Mouse (Mus musculus) skeletal muscle tissue, adult 2 months (tissue): ENCODE data around the gene Patl2.

ENCODE experiments used
- DNase-seq: peaks from one replicate; pipeline ENCODE4 v3.0.0-alpha.2; 2012; ENCODE audit warnings: low read depth, low spot score

Gene Patl2

DNA sequence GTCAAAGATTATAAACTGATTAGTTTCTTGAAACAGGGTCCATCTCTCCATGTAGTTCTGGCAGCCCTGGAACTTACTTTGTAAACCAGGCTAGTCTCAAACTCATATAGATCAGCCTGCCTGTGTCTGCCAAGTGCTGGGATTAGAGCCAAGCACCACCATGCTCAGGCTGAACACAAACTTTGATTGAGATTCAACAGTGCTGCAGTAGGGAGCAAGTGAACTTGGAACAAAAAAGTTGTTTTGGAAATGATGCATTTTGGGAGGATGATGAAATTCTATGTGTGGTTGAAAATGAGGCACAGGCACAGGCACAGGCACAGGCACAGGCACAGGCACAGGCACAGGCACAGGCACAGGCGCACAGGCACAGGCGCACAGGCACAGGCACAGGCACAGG, 13.8 kb downstream of the Patl2 start:
- no peak for DNase-seq

DNA sequence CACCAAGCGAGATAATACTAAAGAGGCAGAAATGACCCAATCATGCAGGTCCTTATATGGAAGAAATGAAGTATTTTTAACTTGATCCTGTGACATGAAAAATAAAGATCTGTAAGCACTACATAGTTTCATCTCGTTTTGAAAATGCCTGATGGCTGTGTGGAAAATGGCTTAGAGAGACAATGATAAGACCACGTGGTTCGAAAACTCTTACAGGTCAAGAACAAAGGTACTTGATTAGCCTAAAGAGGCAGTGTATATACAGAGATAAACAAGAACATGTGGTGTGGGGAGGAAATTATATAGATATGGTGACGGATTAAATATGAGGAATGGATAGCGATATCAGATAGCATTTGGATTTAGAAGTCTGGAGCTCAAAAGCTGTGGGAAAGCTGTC, 14.7 kb downstream of the Patl2 start:
- DNase-seq = no peak

DNA sequence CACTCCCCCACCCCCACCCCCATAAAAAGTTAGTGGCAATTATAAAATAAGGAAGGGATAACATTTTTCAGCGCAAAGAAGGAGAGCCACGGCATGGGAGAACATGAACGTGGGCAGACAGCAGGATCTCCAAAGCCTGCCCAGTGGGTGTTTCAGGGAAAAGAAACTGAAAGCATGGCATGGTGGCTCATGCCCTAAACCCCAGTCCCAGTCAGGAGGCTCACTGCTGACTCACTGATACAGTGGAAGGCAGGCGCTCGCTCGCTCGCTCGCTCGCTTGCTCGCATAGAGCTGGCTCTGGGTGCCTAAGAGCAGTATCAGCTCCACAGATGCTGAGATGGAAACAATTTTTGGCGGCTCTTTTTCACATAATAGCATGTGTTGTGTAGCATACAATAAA, 21.7 kb downstream of the Patl2 start:
- DNase-seq = no peak

DNA sequence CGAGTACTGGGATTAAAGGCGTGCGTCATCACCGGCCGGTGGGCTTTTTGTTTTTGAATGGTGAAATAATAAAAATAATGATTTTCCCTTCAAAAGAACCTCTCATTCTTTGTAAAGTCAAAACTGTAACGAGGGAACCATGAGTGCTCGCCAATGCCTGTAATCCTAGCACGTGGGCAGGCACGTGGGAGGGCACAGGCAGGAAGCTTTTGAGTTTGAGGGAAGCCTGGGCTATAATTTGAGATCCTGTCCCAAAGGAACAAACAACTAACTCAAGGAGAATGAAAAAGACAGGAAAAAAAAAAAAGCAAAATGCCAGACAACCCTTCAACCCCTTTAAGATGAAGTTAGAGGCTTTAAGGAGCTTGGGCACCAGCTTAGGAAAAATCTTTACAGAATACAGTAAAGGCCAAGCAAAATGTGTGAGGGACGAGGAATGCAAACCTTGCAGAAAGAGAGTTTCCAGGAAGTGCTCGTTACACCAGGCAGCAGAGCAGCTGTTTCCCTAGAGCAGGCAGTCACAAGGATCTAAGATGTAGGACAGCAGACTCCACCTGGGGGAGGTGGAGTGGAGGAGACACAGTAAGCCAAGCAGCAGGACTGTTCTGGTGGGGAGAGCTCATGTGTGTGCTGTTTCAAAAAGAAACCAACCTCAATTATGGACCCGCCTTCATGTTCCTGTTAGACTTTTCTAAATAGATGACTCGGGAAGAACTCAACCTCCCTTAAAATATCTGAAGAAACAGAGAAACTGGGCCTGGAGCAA, 22.4 kb downstream of the Patl2 start:
- DNase-seq = no peak

DNA sequence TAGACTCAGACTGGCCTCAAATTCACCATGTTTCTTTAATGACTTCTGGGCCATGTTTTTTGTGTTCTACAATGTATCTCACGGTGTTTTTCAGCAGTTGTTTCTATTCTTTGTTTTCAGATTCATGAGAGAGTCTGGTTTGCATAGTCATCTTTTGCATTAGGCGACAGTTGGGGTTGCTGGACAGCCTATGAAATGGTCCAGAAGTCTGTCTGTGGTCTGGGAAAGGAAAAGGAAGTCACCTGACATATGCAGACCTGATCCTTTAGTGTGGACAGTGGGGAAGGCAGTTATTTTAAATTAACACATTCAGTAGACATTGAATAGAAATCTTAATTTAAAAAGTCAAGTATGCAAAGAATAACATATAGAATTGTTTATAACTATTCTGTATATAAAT, 23.5 kb downstream of the Patl2 start:
- no peak for DNase-seq

DNA sequence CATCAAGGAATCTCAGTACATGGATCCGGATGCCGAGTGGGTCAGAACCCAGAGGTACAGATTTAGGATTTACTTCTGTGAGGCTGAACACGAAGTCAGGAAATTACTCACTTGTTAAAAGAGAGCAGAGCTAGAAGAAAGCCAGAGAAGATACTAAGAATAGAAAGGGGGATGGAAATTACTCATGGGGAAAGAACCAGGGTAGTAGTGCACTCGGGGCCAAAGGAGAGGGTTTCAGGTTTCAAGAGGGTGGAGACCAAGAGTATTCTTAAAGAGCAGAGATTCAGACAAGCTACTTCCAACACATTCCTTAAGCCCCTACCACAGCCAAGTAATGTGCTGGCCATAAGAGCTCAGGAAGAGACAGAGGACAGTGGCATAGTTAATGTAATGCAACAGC, 24.4 kb downstream of the Patl2 start:
- DNase-seq = no peak

DNA sequence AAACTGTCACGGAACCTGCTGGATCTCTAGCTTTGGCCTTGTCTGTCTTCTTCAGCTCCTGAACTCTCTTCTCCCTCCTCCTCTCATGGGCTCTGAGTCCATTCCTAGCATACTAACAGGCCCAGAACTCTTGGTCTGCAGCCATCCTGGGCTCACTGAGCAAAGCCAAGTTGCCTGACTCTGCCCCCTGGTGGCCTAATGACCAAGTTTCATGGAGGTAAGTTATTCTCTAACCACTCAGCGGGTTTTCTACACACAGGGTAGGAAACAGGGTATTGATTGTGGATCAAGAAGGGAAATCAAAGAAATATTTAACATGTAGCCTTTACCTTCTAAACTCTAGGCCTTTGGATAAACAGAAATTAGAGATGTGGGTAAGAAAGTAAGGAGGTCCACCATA, 25.3 kb downstream of the Patl2 start, which contains the start of gene Trim69:
Trim69 (plus strand) TSS at position 21 of the 400 bp plus-strand sequence.
- peak; percentile 78 for DNase-seq

DNA sequence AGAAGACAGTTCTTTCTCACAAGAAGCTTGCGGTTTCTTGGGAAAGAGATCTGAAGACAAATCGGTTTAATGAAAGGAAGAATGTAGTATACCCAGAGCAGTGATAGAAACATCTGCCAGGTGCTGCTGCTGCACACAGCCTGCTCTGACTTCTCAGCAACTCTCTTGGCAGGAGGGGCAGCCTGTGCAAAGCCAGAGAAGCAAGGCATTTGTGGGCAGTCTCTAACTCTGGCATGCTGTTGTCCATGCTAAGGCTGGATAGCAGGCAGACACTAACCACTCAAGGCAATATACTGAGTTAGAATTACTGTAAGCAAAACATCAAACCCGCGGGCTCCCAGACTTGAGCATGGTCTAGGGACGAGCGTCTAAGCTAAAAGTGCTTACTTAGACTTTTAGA, 26.3 kb downstream of the Patl2 start:
- DNase-seq = no peak

DNA sequence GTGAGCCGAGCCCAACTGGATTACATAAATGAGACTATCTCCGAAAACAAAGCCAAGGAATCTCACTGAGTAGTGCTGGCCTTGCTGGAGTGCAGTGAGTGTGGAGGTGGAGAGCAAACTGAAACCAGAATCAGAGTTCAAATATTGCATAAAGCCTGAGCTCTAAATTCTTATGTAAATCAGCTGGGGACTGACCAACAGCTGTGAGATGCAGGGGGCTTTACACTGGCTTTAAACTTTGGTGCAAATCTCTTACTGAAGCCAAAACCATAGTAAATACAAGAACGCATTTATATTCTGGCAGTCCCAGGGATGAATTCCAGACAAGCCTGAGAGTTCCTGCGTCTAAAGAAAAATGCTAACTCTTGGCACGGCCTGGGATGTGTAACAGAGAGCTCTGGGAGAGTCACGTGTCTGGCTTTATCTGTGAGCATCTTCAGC, 27.6 kb downstream of the Patl2 start:
- no peak for DNase-seq

DNA sequence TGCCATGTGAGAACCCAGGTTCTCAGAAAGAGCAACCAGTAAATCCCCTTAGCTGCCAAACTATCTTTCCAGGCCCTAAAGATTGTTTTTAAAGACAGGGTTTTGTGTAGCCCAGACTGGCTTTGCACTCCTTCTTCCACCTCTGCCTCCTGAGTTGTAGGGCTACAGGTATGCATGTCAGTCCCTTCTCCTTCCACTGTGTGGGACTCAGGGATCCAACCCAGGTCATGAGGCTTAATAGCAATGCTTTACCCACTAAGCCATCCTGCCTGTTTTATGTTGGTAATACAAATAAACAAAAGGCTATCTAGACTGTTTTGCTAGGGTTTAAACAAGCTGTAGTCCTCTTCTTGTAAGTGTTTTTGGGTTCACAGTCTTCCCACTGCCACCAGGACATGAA, 28.4 kb downstream of the Patl2 start:
- DNase-seq = no peak

DNA sequence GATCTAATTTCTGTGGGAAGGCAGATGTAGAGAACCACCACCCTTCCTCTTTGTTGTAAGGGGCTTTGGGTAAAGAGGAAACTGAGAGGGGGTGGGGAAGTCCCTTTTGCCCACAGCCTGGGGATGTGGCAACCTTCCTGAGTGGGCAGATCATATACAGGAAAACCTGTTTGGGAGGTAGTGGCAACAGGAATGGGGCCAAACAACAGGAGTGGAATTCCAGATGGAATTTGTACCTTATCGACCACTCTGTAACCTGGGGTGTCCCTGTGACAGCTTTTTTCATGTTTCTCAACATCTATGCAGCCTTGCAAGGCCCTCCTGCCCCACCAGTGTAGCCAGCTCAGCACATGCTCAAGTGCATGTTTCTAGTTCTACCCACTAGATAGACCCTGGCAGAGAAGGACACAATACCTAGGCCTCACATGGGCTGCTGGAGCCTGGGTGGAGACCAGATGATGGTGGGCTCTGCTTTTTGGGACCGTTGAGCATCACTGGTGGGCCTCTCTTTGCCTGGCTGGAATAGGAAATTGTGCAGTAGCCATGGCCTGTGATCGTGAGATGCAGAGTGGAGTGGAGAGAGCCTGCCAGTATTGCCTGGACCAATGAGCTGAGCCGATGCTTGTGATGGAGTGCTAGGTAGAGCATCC, 29.8 kb downstream of the Patl2 start:
- no peak for DNase-seq

DNA sequence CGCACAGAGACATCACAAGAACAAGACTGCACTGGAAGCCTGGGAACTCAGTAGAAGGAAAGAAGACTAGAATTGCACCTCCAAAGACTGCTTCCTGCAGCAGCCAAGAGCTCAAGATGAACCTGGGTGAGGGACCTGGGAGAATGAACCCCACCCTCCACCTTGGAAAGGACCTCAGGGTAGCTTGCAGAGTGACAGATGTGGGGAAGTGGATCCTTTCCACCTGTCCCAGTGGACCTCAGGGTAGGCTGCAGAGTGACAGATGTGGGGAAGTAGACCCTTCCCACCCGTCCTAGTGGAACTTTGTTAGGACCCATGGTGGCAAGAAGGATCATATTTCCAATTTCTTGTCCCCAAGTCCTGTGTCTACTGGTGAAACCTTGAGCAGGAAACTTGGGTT, 30.7 kb downstream of the Patl2 start:
- DNase-seq = no peak

DNA sequence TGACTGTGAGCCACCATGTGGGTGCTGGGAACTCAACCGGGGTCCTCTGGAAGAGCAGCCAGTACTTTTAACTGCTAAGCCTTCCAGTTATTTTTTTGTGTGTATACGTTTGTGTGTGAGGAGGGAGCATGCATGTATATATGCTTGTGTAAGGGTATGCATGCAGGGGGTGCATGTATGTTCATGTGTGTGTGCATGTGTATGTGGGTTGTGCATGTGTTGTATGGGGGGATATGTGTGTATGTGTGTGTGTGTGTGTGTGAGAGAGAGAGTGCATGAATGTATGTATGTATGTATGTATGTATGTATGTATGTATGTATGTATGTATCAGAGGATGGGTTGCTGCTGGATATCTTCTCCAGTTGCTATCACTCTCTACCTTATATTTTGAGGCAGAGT, 31.5 kb downstream of the Patl2 start:
- DNase-seq = no peak

DNA sequence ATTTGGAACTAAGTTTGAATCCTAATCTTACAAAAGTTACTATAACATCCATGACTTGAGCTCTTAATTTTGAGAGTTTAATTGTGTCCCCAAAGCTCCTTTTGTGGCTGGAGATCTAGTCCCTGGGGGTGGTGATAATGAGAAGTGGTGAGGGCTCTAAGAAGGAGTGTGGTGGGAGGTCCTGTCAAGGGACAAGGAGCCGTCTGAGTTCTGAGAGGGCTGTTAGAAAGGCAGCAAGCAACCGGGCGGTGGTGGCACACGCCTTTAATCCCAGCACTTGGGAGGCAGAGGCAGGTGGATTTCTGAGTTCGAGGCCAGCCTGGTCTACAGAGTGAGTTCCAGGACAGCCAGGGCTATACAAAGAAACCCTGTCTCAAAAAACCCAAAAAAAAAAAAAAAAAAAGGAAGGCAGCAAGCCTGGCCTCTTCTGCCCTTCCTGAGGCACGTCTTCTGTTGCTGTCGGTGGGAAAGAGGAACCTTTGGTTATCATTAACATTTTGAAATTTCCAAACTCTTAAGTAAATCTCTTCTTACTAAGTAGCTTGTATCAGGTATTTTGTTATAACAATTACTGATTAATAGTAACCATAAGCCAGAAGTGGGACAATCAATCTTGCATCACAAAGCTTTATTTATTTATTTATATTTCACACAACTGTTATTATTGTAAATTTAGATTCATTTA, 32.2 kb downstream of the Patl2 start:
- no peak for DNase-seq

DNA sequence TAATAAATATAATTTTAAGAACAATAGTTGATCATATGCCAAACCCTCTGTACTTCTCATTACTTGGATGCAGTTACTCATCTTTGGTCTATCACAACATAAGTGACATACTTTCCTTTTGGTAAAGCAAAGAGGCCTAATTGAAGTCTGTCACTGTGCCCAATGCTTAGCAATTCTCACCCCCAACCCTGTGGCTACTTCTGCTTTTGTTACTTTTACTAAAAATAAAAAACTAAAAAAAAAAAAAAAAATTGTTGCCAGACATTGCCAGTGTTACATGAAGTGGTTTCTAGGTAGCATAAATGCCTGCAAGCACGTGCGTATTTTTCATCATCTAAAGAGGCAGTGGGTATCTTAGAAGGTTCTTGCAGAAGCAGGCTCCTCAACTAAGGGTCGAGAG, 33.1 kb downstream of the Patl2 start:
- DNase-seq = no peak

DNA sequence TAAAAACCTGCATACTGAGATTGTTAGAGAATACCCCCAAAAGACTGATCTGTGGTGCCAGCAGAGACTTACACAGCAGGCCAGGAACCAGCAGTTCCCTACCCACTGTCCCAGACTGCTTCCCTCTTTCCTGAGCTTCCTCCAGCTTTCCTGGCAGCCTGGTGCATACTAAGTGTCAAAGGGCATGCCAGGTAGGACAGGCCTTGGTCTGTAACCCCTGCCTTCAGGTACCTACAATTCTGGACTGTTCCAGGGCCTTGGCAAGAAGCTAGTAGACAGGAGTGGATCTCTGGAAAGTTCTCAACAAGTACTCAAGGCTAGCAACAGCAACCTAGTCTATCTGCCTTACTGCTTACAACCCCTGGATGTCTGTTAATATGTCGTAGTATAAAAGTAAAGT, 34.8 kb downstream of the Patl2 start:
- no peak for DNase-seq

DNA sequence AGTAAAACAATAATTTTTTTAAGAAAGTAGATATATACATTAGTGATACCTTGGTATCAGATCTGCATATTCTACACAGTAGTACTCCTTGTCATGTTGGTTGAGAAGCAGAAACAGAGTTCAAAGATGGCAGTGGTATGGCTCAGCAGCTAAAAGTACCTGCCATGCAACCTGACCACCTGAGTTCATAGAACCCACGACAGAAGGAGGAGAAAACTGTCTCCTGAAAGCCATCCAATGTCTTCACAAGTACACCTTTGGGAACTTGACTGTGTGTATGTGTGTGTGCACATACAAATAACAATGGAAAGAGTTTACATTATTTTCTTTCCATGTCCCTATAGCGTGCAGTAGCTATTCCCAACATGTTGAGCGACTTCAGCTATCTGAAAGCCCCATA, 36.3 kb downstream of the Patl2 start:
- DNase-seq = no peak

DNA sequence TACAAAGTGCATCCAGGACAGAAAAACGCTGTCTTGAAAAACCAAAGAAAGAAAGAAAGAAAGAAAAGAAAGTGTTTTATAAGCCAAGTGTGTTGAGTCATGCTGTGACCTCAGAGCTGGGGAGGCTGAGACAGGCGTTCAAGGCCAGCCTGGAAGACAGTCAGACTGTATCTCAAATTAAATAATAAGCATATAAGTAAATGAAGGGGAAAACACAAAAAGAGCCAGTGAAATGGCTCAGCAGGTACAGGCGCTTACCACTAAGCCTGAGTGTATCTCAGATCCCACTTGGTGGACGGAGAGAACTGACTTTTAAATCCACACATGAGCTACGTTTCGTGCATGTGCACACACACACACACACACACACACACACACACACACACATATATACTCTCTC, 36.7 kb downstream of the Patl2 start:
- DNase-seq = no peak

DNA sequence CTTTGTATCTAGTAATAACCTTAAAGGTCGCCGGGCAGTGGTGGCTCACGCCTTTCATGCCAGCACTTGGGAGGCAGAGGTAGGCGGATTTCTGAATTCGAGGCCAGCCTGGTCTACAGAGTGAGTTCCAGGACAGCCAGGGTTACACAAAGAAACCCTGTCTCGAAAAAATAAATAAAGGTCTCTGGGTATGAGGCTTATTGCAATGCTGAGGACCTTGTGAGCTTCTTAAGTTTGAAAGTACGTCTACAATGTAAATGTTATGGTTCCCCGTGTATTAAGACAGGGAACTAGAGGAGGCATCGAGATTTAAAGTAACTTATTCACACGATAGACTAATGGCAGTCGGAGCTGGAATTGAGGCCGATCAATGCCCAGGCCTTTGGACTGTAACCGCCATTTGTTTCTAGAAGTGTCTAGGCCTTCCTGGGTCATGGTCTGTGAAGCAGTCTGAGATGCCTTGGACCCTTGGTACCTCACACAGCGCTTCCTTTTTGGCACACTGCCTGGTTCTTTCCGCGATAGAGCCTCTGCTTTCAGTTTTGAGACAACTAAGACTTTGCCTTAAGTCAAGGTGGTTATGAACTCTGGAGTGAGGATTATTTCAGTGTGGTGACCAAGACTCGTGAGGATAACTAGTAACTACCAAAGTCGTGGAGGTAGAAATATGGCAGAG, 37.6 kb downstream of the Patl2 start:
- peak; percentile 72 for DNase-seq

DNA sequence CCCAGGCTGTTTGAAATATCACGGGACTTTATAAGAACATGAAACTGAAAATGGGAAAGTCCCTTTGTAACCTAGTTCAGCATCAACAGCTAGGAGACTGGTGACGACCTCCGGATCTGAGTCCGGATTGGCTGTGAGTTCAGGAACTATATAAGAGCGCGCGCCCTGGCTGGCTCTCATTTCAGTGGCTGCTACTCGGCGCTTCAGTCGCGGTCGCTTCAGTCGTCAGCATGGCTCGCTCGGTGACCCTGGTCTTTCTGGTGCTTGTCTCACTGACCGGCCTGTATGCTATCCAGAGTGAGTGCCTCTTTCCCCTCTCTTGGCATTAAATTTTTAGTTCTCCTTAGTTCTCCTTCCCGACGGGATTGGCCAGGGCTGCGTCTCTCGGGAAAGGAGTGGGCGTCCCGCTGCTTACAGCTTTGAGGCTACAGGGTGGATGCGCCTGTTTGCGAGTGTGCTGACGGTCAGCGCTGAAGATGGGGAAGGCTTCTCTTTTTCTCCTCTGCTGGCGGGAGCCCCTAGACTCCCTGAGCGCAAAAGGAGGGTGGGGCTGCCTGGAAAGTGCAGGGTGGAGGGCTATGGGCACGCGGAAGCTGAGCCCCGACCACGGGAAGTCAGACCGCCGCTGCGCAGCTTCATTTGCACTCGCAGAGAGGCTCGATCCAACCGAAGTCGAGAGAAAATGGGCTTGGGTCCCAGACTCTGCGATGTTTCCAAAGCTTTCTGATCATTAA, 38.3 kb downstream of the Patl2 start, which contains the start of gene B2m:
B2m (plus strand) TSS at position 179 of the 734 bp plus-strand sequence.
- peak; percentile 97 for DNase-seq

DNA sequence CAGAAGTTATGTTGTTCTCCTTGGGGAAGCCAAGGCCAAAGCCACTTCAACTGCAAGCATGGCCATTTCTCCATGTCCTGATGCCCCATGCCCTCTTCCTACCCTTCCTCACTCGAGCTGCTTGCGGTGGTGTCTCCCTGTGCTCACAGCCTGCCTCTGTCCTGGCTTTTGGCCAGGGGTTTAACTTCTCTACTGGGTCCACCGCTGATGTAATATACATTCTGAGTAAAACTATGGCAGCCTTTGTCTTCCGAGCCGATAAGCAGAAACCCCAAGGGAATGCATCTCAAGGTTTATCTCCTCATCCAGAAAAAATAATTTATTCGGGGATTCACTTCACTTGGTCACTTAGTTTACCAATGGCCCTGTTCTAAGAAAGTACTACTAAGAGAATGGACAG, 39.3 kb downstream of the Patl2 start:
- DNase-seq = no peak
